Mouse (Mus musculus): ENCODE data around the gene 4930415O20Rik.
A peak's percentile ranks its signal among the peaks of the same experiment; 100 is the strongest.

Gene 4930415O20Rik

GRCm38 (mm10) chr15:98607557-98607956 lies 36.8 kb downstream of the 4930415O20Rik start:
- no peak for DNase-seq

GRCm38 (mm10) chr15:98608058-98608783 lies 37.4 kb downstream of the 4930415O20Rik start:
- DNase-seq, result no peak

GRCm38 (mm10) chr15:98608784-98609250 lies 38.0 kb downstream of the 4930415O20Rik start:
- peak; percentile 27 for DNase-seq

- DNase-seq, result peak; percentile 66
Measured at GRCm38 (mm10) chr15:98609331-98610130, 38.7 kb downstream of the 4930415O20Rik start, which contains the start of gene Adcy6. Gene Adcy6, minus strand, starts transcription at chr15:98610076.

GRCm38 (mm10) chr15:98610131-98610633 lies 39.4 kb downstream of the 4930415O20Rik start:
- DNase-seq, result no peak

- no peak for DNase-seq
Measured at GRCm38 (mm10) chr15:98612229-98612628, 41.4 kb downstream of the 4930415O20Rik start.

GRCm38 (mm10) chr15:98614551-98614950 lies 43.7 kb downstream of the 4930415O20Rik start:
- no peak for DNase-seq

GRCm38 (mm10) chr15:98614971-98615370 lies 44.2 kb downstream of the 4930415O20Rik start:
- no peak for DNase-seq

- DNase-seq, result no peak
Measured at GRCm38 (mm10) chr15:98615751-98616150, 44.9 kb downstream of the 4930415O20Rik start.

- DNase-seq, result no peak
Measured at GRCm38 (mm10) chr15:98616362-98617175, 45.8 kb downstream of the 4930415O20Rik start.

GRCm38 (mm10) chr15:98617176-98617537 lies 46.4 kb downstream of the 4930415O20Rik start:
- peak; percentile 69 for DNase-seq

- DNase-seq, result no peak
Measured at GRCm38 (mm10) chr15:98622199-98622598, 51.4 kb downstream of the 4930415O20Rik start.

- DNase-seq, result no peak
Measured at GRCm38 (mm10) chr15:98622721-98623120, 51.9 kb downstream of the 4930415O20Rik start.

GRCm38 (mm10) chr15:98623361-98623821 lies 52.6 kb downstream of the 4930415O20Rik start:
- no peak for DNase-seq

GRCm38 (mm10) chr15:98626078-98626477 lies 55.3 kb downstream of the 4930415O20Rik start:
- DNase-seq, result no peak

- DNase-seq, result no peak
Measured at GRCm38 (mm10) chr15:98626487-98627212, 55.8 kb downstream of the 4930415O20Rik start.

- no peak for DNase-seq
Measured at GRCm38 (mm10) chr15:98628589-98629254, 57.9 kb downstream of the 4930415O20Rik start.

GRCm38 (mm10) chr15:98629464-98629863 lies 58.7 kb downstream of the 4930415O20Rik start:
- no peak for DNase-seq

GRCm38 (mm10) chr15:98630540-98630939 lies 59.7 kb downstream of the 4930415O20Rik start, which contains the start of gene Cacnb3:
Gene Cacnb3, plus strand, starts transcription at chr15:98630840.
- DNase-seq, result no peak

- DNase-seq, result peak; percentile 68
Measured at GRCm38 (mm10) chr15:98631493-98631892, 60.7 kb downstream of the 4930415O20Rik start.

- DNase-seq, result no peak
Measured at GRCm38 (mm10) chr15:98632107-98632744, 61.4 kb downstream of the 4930415O20Rik start.
